Comparison of ENCODE assay signal across 25 mouse cellular contexts in the genomic region with DNA sequence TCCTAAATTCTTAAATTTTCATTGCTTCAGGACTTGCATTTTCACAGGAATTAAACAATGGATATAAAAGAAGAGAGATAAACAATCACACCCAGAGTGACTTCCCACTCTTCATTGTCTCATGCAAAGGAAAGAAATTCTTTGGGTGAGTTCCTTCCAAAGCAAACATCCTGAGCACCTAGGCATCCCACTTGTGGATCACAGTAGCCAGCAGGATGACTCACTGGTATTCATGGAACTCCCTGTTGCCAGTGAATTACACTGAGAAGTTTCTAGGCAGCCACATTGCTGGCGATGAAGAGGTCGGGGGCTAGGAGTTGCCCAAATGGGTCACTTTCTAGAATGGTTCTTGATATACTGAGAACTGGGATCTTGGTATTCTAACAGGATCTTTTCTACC.
A peak's percentile ranks its signal among the peaks of the same experiment; 100 is the strongest.
DNase-seq lines count a peak whose midpoint lies in the region; ATAC-seq and TF ChIP-seq lines count a peak whose summit lies in the region.
"Had no signal": no experiment of that assay in that cellular context is flagged by ENCODE, and none has a peak within 500 bp of the region (broad histone marks: within the 10 kb centered on the region; RNA-seq: fewer than 3 reads in every experiment).

No protein-coding gene starts in this region.

- no peaks in the 10 kb centered on the region for H3K9me3 ChIP-seq in heart, postnatal 0 days (replicated peaks; ENCODE audit: control insufficient read depth, low read length)
- H3K9me3 ChIP-seq in heart, embryonic 10.5 days, result no peaks in the 10 kb centered on the region
- no peaks in the 10 kb centered on the region for H3K9me3 ChIP-seq in forebrain, embryonic 15.5 days
- H3K9me3 ChIP-seq: forebrain, embryonic 12.5 days; hindbrain, embryonic 12.5 days; limb, embryonic 15.5 days; liver, embryonic 15.5 days; midbrain, embryonic 12.5 days; neural tube, embryonic 12.5 days had no signal

- TF ChIP-seq EP300 in heart, postnatal 0 days (IDR thresholded peaks at IDR 0.05; ENCODE audit: low read depth), result no peak

- H3K4me3 ChIP-seq in heart, postnatal 0 days (ENCODE audit: low read depth, low read length), result no peak overlapping the region
- no peak overlapping the region for H3K4me3 ChIP-seq in heart, embryonic 10.5 days
- H3K4me3 ChIP-seq in C2C12 (ENCODE audit: insufficient read depth, poor library complexity, severe bottlenecking) (no peak overlapping the region), myocyte (no peak overlapping the region)
- H3K4me3 ChIP-seq in forebrain, embryonic 15.5 days, result no peak overlapping the region
- H3K4me3 ChIP-seq: forebrain, embryonic 12.5 days; hindbrain, embryonic 12.5 days; left cerebral cortex, adult 2 months; limb, embryonic 15.5 days; liver, embryonic 15.5 days; midbrain, embryonic 12.5 days; neural tube, embryonic 12.5 days had no signal

- WGBS in heart, postnatal 0 days, result 70% methylated on average over 2 of the region's 2 CpGs
- WGBS in heart, embryonic 10.5 days, result 81% methylated on average over 2 of the region's 2 CpGs
- 92% methylated on average over 2 of the region's 2 CpGs for WGBS in forebrain, embryonic 15.5 days

- no peak overlapping the region for H3K4me2 ChIP-seq in heart, postnatal 0 days (ENCODE audit: low read depth, low read length)
- H3K4me2 ChIP-seq in myocyte (ENCODE audit: low read depth), result peak overlapping the region; percentile 22
- H3K4me2 ChIP-seq in forebrain, embryonic 15.5 days (replicated peaks), result no peak overlapping the region
- H3K4me2 ChIP-seq: forebrain, embryonic 12.5 days; hindbrain, embryonic 12.5 days; limb, embryonic 15.5 days; liver, embryonic 15.5 days; midbrain, embryonic 12.5 days; neural tube, embryonic 12.5 days had no signal

- no peak overlapping the region for H3K27ac ChIP-seq in heart, postnatal 0 days (ENCODE audit: low read depth)
- H3K27ac ChIP-seq in heart, embryonic 10.5 days, result no peak overlapping the region
- no peak overlapping the region for H3K27ac ChIP-seq in forebrain, embryonic 15.5 days (replicated peaks)
- H3K27ac ChIP-seq: forebrain, embryonic 12.5 days; hindbrain, embryonic 12.5 days; left cerebral cortex, adult 2 months; limb, embryonic 15.5 days; liver, embryonic 15.5 days; midbrain, embryonic 12.5 days; neural tube, embryonic 12.5 days had no signal

- H3ac ChIP-seq in C2C12 (ENCODE audit: control insufficient read depth, insufficient read length, low read depth) (no peak overlapping the region), myocyte (ENCODE audit: control insufficient read depth, insufficient read length) (no peak overlapping the region)

- DNase-seq in heart, postnatal 0 days (ENCODE audit: low spot score), result peak; percentile 24
- no peak for DNase-seq in heart, embryonic 10.5 days (ENCODE audit: low spot score)
- DNase-seq in fat pad, adult 2 months (ENCODE audit: extremely low read depth, low read depth, low spot score), result peak; percentile 58
- no peak for DNase-seq in thymus, postnatal 36 days
- DNase-seq in retina, embryonic 14.5 days (ENCODE audit: low spot score), result no peak
- DNase-seq: adrenal gland, postnatal 36 days; B cell, adult 2 months; cerebellum, adult 11 months; cerebellum, adult 9-11 months; gastrocnemius, postnatal 36 days; heart, postnatal 10 days; kidney, postnatal 4 days; left cerebral cortex, postnatal 4 days; thymus, adult 18-20 months; thymus, postnatal 4 days had no signal

- no peaks in the 10 kb centered on the region for H3K79me3 ChIP-seq in C2C12 (ENCODE audit: low read depth)

- TF ChIP-seq CTCF in heart, postnatal 0 days (IDR thresholded peaks at IDR 0.05; ENCODE audit: low read depth), result no peak
- TF ChIP-seq CTCF in C2C12 (IDR thresholded peaks at IDR 0.05; ENCODE audit: control insufficient read depth, insufficient read depth, insufficient read length), result no peak

- no peaks in the 10 kb centered on the region for H3K36me3 ChIP-seq in heart, postnatal 0 days (replicated peaks; ENCODE audit: control insufficient read depth, insufficient read depth, low read length)
- H3K36me3 ChIP-seq in heart, embryonic 10.5 days, result no peaks in the 10 kb centered on the region
- no peaks in the 10 kb centered on the region for H3K36me3 ChIP-seq in C2C12 (ENCODE audit: control insufficient read depth, insufficient read depth)
- no peaks in the 10 kb centered on the region for H3K36me3 ChIP-seq in myocyte (ENCODE audit: control insufficient read depth, insufficient read depth)
- no peaks in the 10 kb centered on the region for H3K36me3 ChIP-seq in forebrain, embryonic 15.5 days
- H3K36me3 ChIP-seq: forebrain, embryonic 12.5 days; hindbrain, embryonic 12.5 days; limb, embryonic 15.5 days; liver, embryonic 15.5 days; midbrain, embryonic 12.5 days; neural tube, embryonic 12.5 days had no signal

- no peak for TF ChIP-seq POLR2A in myocyte (IDR thresholded peaks at IDR 0.05; ENCODE audit: insufficient read length, low read depth)

- H3K9ac ChIP-seq in heart, postnatal 0 days (replicated peaks; ENCODE audit: low read depth, low read length), result no peak overlapping the region
- no peak overlapping the region for H3K9ac ChIP-seq in forebrain, embryonic 15.5 days (replicated peaks)
- H3K9ac ChIP-seq: forebrain, embryonic 12.5 days; hindbrain, embryonic 12.5 days; limb, embryonic 15.5 days; liver, embryonic 15.5 days; midbrain, embryonic 12.5 days; neural tube, embryonic 12.5 days had no signal

- no peaks in the 10 kb centered on the region for H3K27me3 ChIP-seq in heart, postnatal 0 days (ENCODE audit: control insufficient read depth, insufficient read depth, low read length)
- H3K27me3 ChIP-seq in heart, embryonic 10.5 days (ENCODE audit: insufficient read depth, poor library complexity, severe bottlenecking), result no peaks in the 10 kb centered on the region
- H3K27me3 ChIP-seq in C2C12 (ENCODE audit: control insufficient read depth, insufficient read depth, insufficient read length) (no peaks in the 10 kb centered on the region), myocyte (ENCODE audit: control insufficient read depth, insufficient read depth, insufficient read length) (no peaks in the 10 kb centered on the region)
- no peaks in the 10 kb centered on the region for H3K27me3 ChIP-seq in forebrain, embryonic 15.5 days
- H3K27me3 ChIP-seq: forebrain, embryonic 12.5 days; hindbrain, embryonic 12.5 days; limb, embryonic 15.5 days; liver, embryonic 15.5 days; midbrain, embryonic 12.5 days; neural tube, embryonic 12.5 days had no signal

- 0 out of 2 replicates have a peak, but pooled peaks cover 4% of the 10 kb centered on the region for H3K4me1 ChIP-seq in heart, postnatal 0 days (ENCODE audit: control insufficient read depth, insufficient read depth)
- peaks cover 16% of the 10 kb centered on the region; the same call in 1 of the 2 replicates for H3K4me1 ChIP-seq in heart, embryonic 10.5 days
- H3K4me1 ChIP-seq in forebrain, embryonic 15.5 days, result no peaks in the 10 kb centered on the region
- H3K4me1 ChIP-seq: hindbrain, embryonic 12.5 days; limb, embryonic 15.5 days; liver, embryonic 15.5 days; neural tube, embryonic 12.5 days had no signal

- no peak for ATAC-seq in heart, postnatal 0 days (ENCODE audit: insufficient read depth, low read depth)
- no peak for ATAC-seq in forebrain, embryonic 15.5 days (replicated peaks)

- H3K79me2 ChIP-seq in C2C12 (ENCODE audit: control insufficient read depth, insufficient read depth), result no peaks in the 10 kb centered on the region
- H3K79me2 ChIP-seq in myocyte (ENCODE audit: control insufficient read depth, insufficient read depth), result no peaks in the 10 kb centered on the region

TF ChIP-seq in C2C12, 6 proteins besides CTCF, POLR2A, EP300 and RAD21:
- TF ChIP-seq MYOG (IDR thresholded peaks at IDR 0.05; ENCODE audit: control insufficient read depth, extremely low read depth, insufficient read length) (no peak), MAX (IDR thresholded peaks at IDR 0.05) (peak; percentile 77), USF1 (IDR thresholded peaks at IDR 0.05; ENCODE audit: low read depth) (no peak), FOSL1 (IDR thresholded peaks at IDR 0.05; ENCODE audit: insufficient read depth, low read length, poor library complexity, severe bottlenecking) (peak; percentile 83), CEBPB (IDR thresholded peaks at IDR 0.05; ENCODE audit: low read depth) (peak; percentile 3)

TF ChIP-seq in myocyte, 11 proteins besides CTCF, POLR2A, EP300 and RAD21:
- no peak for TF ChIP-seq TCF3 (IDR thresholded peaks at IDR 0.05; ENCODE audit: insufficient read length, low read depth)
- TF ChIP-seq CEBPB (IDR thresholded peaks at IDR 0.05; ENCODE audit: insufficient read depth, poor library complexity, severe bottlenecking), result peak; percentile 84

Comparison
In these comparisons a context has a peak if more than half of its experiments do, and no peak if none do; other contexts are left out.
1. DNase-seq: peak in heart, postnatal 0 days (single experiment) and fat pad, adult 2 months (single experiment); none in heart, embryonic 10.5 days (single experiment), thymus, postnatal 36 days (0 of 2) and retina, embryonic 14.5 days (single experiment).